Mouse (Mus musculus) C2C12 (cell line): Measurements from ENCODE around the gene Olfr267.

Experiments used
- CEBPB ChIP-seq: IDR thresholded peaks from one replicate; pipeline ENCODE4 v1.6.1; 2011; ENCODE audit warnings: low read depth, mild to moderate bottlenecking, control low read depth, moderate library complexity
- CTCF ChIP-seq: IDR thresholded peaks from one replicate; pipeline ENCODE4 v1.5.1; 2011; ENCODE audit not compliant: control insufficient read depth, insufficient read depth, insufficient read length
- FOSL1 ChIP-seq: IDR thresholded peaks from one replicate; pipeline ENCODE4 v1.8.0; 2011; ENCODE audit warnings: mild to moderate bottlenecking, low read length; ENCODE audit not compliant: poor library complexity, insufficient read depth, severe bottlenecking
- MAX ChIP-seq: IDR thresholded peaks from one replicate; pipeline ENCODE4 v1.6.1; 2011; ENCODE audit warnings: mild to moderate bottlenecking, control low read depth
- MYOD1 ChIP-seq: IDR thresholded peaks from one replicate; pipeline ENCODE4 v1.6.1; 2011; ENCODE audit warnings: low read depth; ENCODE audit not compliant: control insufficient read depth, insufficient read length
- MYOG ChIP-seq: IDR thresholded peaks from one replicate; pipeline ENCODE4 v1.6.1; 2011; ENCODE audit not compliant: control insufficient read depth, insufficient read length; ENCODE audit errors: extremely low read depth
- USF1 ChIP-seq: IDR thresholded peaks from one replicate; pipeline ENCODE4 v1.6.1; 2011; ENCODE audit warnings: low read depth, mild to moderate bottlenecking, control low read depth, moderate library complexity

GRCm38 (mm10) chr4:58745583-58746222 lies 41.8 kb downstream of the Olfr267 start:
- TF ChIP-seq CTCF (no peak), MAX (no peak), USF1 (no peak), CEBPB (no peak), MYOG (no peak), FOSL1 (no peak), MYOD1 (no peak)
